Mouse (Mus musculus) right cerebral cortex, postnatal 10 days (tissue): ENCODE measurements at regions not wholly inside any gene's neighbourhood (a gene's known extent, or its start where the extent isn't known, plus 50 kb on each side); places are given as distances from the start of the nearest gene placed in this dataset.

ENCODE experiments used
- DNase-seq, 2 experiments: peaks; one replicate each; pipeline ENCODE4 v3.0.0; 2021; ENCODE audit warnings: low spot score in 2 of 2

DNA sequence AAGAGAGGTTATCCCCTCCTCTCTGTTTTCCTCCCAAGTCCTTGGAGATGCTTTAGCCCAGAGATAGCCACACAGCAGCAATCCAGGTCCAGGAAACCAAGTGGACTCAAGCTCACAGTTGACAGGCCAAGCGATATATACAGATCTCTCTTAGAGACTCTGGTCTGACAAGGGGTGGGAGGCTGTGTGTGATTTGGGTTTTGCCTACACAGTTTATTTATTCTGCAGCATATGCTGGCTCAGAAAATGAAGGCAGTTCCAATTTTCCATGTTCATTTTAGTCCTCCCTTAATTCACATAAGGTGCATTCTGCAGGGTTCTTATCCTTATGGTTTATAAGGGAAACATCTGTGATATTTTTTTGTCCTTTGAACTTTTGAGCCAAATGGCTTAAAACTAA lies 595.0 kb upstream of the Apob start:
- DNase-seq: peak in 1 of 2 experiments; percentile 23

DNA sequence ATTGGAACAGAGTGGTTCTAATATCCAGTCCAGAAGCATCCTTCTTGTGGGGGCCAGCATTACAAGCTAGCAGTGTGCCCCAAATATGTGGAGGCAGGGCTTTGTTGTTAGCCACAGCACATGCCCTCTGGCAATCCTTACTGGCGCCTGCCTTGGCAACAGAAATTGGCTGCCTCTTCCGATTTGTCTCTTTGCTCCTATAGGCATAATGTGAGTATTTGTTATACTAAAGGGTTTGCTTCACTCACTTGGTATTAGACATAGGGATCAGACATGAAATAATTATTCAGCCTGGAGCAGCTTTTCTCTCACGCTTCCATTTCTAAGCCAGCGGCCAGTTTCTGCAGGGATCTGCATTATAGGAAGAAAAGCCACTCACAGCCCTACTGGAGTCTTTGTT lies 573.6 kb upstream of the Apob start:
- no peak for DNase-seq

DNA sequence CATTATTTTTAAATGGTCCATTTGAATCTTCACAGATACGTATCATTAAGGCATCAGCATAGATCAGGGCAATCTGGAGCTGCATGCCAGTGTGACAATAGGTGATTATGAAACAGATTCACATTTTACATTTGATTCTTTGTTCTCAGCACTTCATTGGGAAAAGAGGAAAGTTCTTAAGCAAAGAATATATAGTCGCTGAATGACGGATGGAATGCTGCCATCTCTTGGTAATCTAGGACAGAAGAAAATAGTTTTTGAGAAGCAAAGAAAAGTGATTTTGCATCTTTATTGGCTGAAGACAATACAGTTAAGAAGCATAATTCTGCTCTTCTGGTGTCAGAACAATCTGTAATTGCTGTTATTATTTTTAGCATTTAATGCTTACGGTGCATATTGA lies 565.6 kb upstream of the Apob start:
- no peak for DNase-seq

DNA sequence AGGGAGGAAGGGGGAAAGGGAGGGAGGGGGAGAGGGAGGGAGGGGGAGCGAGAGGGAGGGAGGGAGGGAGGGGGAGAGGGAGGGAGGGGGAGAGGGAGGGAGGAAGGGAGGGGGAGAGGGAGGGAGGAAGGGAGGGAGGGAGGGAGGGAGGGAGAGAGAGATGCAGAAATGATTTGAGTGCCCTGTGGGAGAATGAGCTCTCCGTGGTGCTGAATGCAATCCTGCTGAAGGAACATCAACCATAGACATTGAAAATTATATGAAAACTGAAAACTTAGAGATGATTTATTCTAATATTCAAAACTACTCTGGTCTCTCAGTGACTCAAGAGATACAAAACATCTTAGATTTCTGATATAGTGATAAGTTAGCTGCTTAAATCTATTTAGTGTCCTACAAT lies 557.2 kb upstream of the Apob start:
- DNase-seq: no peak

DNA sequence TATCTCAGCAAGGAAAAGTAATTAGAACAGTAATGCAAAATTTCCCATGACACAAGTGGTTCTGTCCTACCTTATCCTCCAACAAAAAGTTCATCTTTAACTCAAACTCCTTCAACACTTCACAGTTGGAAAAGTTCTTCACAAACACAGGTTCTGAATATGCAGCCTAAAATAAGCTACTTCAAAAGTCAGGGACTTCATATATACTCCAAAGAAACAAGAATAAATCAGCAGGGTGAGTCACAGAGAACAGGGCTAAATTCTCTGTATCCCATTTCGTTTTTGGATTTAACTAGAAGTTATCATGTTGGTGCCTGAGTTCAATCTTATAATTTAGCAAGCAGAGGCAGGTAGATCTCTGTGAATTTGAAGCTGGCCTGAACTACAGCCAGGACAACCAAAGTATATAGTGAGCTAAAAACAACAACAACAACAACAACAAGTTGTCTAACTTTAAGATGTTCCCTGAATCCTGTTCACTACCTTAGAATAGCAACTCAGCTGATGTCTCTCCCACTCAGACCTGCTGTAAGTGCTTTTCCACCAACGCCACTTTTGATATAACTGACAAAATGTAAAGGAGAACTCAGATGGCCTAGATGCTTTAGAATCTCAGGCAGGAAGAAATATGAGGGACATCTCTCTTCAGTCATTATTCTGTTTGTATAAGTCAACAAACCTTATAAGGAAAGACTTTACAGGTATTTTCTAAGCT lies 555.5 kb upstream of the Apob start:
- DNase-seq: no peak

GRCm38 (mm10) chr12:7430981-7431380 lies 546.5 kb upstream of the Apob start:
- DNase-seq: peak in 1 of 2 experiments; percentile 34

GRCm38 (mm10) chr12:7445238-7445637 lies 532.2 kb upstream of the Apob start:
- DNase-seq: no peak

GRCm38 (mm10) chr12:7450506-7450905 lies 526.9 kb upstream of the Apob start:
- no peak for DNase-seq

- peak in 1 of 2 experiments; percentile 21 for DNase-seq
Measured at GRCm38 (mm10) chr12:7457036-7457435, 520.4 kb upstream of the Apob start.

- DNase-seq: no peak
Measured at GRCm38 (mm10) chr12:7457544-7457943, 519.9 kb upstream of the Apob start.

DNA sequence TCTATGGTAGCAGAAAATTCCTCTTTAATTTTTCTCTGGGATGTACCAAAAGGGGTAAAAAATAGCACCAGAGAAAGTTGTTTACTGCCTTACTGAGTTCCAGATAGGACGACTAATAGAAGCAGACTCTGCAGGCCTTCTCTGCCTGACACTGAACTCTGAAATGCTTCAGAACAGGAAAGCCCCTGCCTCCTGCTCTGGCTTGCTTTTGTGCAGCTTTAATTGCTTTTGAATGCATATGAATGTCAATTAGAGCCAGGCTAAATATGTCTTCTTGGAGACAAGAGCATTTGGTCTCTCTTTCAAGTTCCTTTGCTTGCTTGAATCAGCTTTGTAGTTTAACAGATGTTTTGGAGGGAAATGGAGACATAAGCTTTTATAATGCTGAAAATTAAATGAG lies 512.5 kb upstream of the Apob start:
- no peak for DNase-seq

DNA sequence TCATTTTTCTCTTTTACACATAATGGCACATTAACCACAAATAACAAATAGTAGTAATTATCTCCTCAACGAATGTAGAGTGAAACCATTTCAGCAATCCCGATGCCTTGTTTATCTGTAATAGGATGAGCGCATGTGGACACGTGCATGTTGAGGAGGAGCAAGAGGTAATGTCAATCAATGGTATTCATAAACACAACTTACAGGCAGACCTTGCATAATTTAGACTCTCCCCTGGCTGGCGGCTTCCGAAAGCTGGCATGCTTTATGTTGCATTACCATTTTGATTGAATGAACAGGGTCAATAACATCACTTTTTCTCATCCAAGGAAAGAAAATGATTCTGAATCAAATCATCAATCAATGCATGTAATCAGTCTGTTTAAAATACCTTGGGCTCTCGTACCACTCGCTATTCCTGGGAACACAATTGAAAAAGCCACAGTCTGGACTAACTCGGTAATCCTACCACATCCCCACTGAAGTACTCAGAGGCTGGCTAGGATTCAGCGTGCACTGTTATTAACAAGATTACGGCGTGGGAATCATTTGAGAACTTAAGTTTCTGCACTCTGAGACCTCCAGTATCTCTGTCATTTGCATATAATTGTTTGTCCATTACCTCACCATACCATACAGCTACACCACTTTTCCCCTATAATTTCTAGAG lies 464.7 kb upstream of the Apob start:
- DNase-seq: no peak

DNA sequence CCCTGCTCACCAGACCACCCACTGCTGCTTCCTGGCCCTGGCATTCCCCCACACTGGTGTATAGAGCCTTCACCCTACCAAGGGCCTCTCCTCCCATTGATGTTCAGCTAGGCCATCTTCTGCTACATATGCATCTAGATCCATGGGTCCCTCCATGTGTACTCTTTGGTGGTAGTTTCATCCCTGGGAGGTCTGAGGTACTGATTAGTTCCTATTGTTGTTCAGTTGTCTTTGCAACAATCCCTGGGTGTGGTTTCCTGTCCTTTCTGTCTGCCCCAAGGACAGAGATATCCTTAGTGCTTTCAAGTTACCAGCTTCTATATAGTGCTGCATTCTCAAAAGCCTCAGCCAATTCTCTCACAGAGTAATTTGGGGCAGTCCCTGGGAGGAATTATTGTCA lies 440.1 kb upstream of the Apob start:
- no peak for DNase-seq

DNA sequence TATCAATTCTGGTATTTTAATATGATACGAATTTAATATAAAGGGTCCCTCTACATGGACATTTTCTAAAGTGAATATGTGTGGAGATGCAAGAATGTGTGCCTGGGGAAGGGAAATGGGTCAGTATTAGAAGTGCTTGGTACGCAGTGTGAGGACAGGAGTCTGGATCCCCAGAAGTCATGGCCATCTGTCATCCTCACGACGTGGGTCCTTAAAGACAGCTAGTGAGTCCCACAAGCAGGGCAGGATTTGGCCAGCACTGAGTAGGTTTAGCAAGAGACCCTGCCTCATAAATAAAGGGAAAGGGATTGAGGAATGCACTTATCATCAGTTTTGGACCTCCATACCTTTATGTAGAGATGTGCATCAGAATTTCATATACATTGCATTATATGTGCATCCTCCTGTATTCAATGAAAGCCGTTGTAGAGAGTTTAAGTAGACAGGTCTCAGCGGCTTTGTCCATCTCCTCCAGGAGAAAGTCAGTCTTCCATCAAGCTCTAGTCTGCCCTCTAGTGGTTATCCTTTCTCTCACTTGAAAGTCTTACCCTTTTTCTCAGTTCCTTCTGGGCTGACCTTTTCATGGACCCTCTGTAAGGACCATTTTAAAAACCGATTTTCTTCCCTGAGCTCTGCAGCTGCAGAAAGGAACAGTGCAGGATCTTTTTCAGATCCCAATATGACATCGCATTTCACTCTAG lies 434.0 kb upstream of the Apob start:
- DNase-seq: no peak

DNA sequence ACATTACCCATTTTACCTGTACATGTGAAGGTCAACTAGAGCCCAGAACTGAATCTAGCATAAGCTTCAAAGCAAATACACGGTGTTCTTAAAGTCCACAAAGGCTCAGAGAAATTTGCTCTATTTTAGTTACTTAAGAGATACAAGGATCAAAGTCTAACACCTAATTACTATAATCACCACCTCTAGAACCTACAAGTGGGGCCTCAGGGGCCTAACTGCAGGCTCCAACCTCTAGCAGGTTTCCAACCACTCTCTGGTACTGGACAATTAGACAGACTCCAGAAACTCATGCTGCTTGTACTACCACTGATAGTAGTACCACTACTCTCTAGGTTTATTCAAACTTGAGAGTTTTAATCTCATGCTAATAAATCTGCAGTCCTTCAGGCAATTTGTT lies 428.7 kb upstream of the Apob start:
- no peak for DNase-seq

DNA sequence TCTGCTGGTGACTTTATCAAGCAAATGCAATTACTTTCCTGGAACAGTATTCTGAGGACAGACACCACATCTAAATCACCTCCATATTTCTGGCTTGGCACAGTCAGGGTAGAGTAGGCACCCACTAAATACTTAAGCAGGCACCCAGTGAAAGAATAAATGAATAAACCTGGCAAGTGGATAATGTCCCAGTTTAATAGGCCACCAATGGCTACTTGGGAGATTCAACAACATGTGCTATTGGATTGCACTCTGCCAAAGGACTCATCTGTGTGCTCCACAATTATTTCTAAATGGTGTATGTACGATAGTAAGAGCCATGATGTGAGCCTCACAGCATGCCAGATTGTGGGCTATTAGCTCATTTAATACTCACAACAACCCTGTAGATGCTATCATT lies 417.2 kb upstream of the Apob start:
- DNase-seq: no peak

GRCm38 (mm10) chr12:7576081-7576480 lies 401.4 kb upstream of the Apob start:
- no peak for DNase-seq

DNA sequence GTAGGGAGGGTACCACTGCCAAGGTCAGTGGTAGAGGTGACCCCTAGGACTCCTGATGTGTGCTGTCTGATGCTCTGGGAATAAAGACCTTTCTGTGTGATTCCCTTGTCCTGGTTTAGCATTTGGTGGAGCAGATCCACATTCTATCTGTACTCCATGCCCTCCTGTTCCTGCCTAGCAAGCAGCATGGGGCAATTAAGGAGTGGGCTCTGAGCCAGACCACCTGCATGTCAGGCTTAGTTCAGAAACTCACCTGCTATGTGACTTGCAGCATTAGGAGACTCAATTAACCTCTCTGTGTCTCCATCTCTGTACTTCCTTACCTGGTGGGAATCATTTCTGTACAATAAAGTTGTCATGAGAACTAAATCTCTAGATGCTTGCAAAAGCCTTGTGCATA lies 389.9 kb upstream of the Apob start:
- no peak for DNase-seq

GRCm38 (mm10) chr12:7611272-7612092 lies 366.0 kb upstream of the Apob start:
- DNase-seq: no peak

- DNase-seq: no peak
Measured at GRCm38 (mm10) chr12:7636417-7637175, 340.9 kb upstream of the Apob start.

DNA sequence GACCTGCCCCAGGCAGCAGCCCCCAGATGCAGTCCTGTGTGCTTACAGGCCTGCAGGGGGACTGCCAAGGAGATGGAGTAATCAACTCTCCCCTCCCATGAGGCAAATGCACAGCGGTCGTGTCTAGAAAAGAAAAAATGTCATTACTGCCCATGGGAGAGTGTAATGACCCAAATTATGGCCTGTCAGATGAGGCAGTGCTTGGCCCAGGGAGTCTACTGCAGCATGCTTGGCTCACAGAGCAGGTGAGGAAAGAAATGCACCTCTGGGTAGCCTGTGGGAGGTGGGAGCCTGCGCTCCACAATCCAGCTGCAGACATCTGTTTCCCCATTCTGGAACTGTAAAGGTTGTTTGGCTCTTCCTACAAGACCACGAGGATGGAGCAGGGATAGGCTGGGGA lies 339.8 kb upstream of the Apob start:
- DNase-seq: no peak
